Mouse (Mus musculus) MEL (cell line): ENCODE measurements at regions not wholly inside any gene's neighbourhood (a gene's known extent, or its start where the extent isn't known, plus 50 kb on each side); places are given as distances from the start of the nearest gene placed in this dataset.

Source experiments
- DNase-seq: peaks from one replicate; pipeline ENCODE4 v3.0.0; 2011; ENCODE audit warnings: low read depth, low spot score
- H3K27ac ChIP-seq: 2 replicates; pipeline ENCODE4 v1.5.1; 2012; ENCODE audit warnings: low read depth, mild to moderate bottlenecking, control low read depth, low read length, moderate library complexity; ENCODE audit not compliant: control insufficient read depth
- H3K27me3 ChIP-seq, 2 experiments: fragments of 150-350 bp in 1 of 2; sonication (generic) in 1 of 2; 2 replicates each; pipeline ENCODE4 v1.6.1; 2012; ENCODE audit warnings: low read length in 2 of 2, mild to moderate bottlenecking in 2 of 2, improper control_type of control experiment in 1 of 2, moderate library complexity in 1 of 2; ENCODE audit not compliant: insufficient read depth in 2 of 2, control insufficient read depth in 1 of 2
- H3K36me3 ChIP-seq, 2 experiments: 2 replicates each; pipeline ENCODE4 v1.6.1; 2012 to 2014; ENCODE audit warnings: low read length in 2 of 2, improper control_type of control experiment in 1 of 2, inconsistent platforms in 1 of 2, mild to moderate bottlenecking in 1 of 2; ENCODE audit not compliant: insufficient read depth in 2 of 2, control insufficient read depth in 1 of 2
- H3K4me1 ChIP-seq, 2 experiments: fragments of 150-350 bp in 1 of 2; sonication (generic) in 1 of 2; 2 replicates each; pipeline ENCODE4 v1.6.1; 2012; ENCODE audit warnings: low read length in 2 of 2, improper control_type of control experiment in 1 of 2, mild to moderate bottlenecking in 1 of 2; ENCODE audit not compliant: insufficient read depth in 2 of 2, control insufficient read depth in 1 of 2
- H3K4me3 ChIP-seq, 2 experiments: fragments of 150-350 bp in 1 of 2; sonication (generic) in 1 of 2; 2 replicates each; pipeline ENCODE4 v1.5.1; 2012; ENCODE audit warnings: low read depth in 2 of 2, low read length in 2 of 2, mild to moderate bottlenecking in 2 of 2, moderate library complexity in 2 of 2, control low read depth in 1 of 2, improper control_type of control experiment in 1 of 2; ENCODE audit not compliant: control insufficient read depth in 1 of 2, insufficient read depth in 1 of 2
- H3K79me2 ChIP-seq: 2 replicates; pipeline ENCODE4 v1.6.1; 2012; ENCODE audit warnings: mild to moderate bottlenecking, low read length, moderate library complexity; ENCODE audit not compliant: control insufficient read depth, poor library complexity, insufficient read depth
- H3K9ac ChIP-seq: 2 replicates; pipeline ENCODE4 v1.6.1; 2012; ENCODE audit warnings: low read depth, mild to moderate bottlenecking, control low read depth, low read length, moderate library complexity; ENCODE audit not compliant: control insufficient read depth, poor library complexity, severe bottlenecking
- H3K9me3 ChIP-seq: fragments of 150-350 bp; sonication (generic); replicated peaks from 2 replicates; pipeline ENCODE4 v1.6.1; 2012; ENCODE audit warnings: mild to moderate bottlenecking, low read length, improper control_type of control experiment, moderate library complexity; ENCODE audit not compliant: insufficient read depth
- BHLHE40 ChIP-seq: IDR thresholded peaks from 2 replicates; pipeline ENCODE4 v1.6.1; 2012; ENCODE audit warnings: low read depth, mild to moderate bottlenecking, inconsistent platforms, low read length, improper control_type of control experiment, borderline replicate concordance
- CHD1 ChIP-seq: IDR thresholded peaks from 2 replicates; pipeline ENCODE4 v1.6.1; 2012; ENCODE audit warnings: low read depth, mild to moderate bottlenecking, inconsistent platforms, low read length, improper control_type of control experiment
- CTCF ChIP-seq, 3 experiments: IDR thresholded peaks in 2 of 3; conservative IDR thresholded peaks in 1 of 3; 2 replicates each; pipeline ENCODE4 v1.5.1; 2011 to 2012; ENCODE audit warnings: low read length in 3 of 3, low read depth in 2 of 3, mild to moderate bottlenecking in 2 of 3, improper control_type of control experiment in 1 of 3, inconsistent platforms in 1 of 3, mixed read lengths in 1 of 3, moderate library complexity in 1 of 3; ENCODE audit not compliant: control insufficient read depth in 1 of 3, insufficient read depth in 1 of 3, poor library complexity in 1 of 3, severe bottlenecking in 1 of 3
- EP300 ChIP-seq, 2 experiments: IDR thresholded peaks; 2 replicates each; pipeline ENCODE4 v1.6.1; 2011; ENCODE audit warnings: improper control_type of control experiment in 2 of 2, low read length in 2 of 2, low read depth in 1 of 2, mild to moderate bottlenecking in 1 of 2
- ETS1 ChIP-seq: IDR thresholded peaks from 2 replicates; pipeline ENCODE4 v1.6.1; 2012; ENCODE audit warnings: low read depth, mild to moderate bottlenecking, inconsistent platforms, low read length, improper control_type of control experiment, moderate library complexity
- GABPA ChIP-seq: IDR thresholded peaks from 2 replicates; pipeline ENCODE4 v1.6.1; 2012; ENCODE audit warnings: low read depth, mild to moderate bottlenecking, inconsistent platforms, low read length, improper control_type of control experiment, moderate library complexity
- HCFC1 ChIP-seq: IDR thresholded peaks from 2 replicates; pipeline ENCODE4 v1.6.1; 2012; ENCODE audit warnings: low read depth, mild to moderate bottlenecking, inconsistent platforms, low read length, improper control_type of control experiment, moderate library complexity
- KAT2A ChIP-seq: conservative IDR thresholded peaks from 2 replicates; pipeline ENCODE4 v1.6.1; 2012; ENCODE audit warnings: low read depth, low read length, improper control_type of control experiment, inconsistent platforms
- MAZ ChIP-seq: IDR thresholded peaks from 2 replicates; pipeline ENCODE4 v1.6.1; 2012; ENCODE audit warnings: low read depth, mild to moderate bottlenecking, inconsistent platforms, low read length, improper control_type of control experiment
- MEF2A ChIP-seq: IDR thresholded peaks from 2 replicates; pipeline ENCODE4 v1.6.1; 2014; ENCODE audit warnings: low read depth, mild to moderate bottlenecking, inconsistent platforms, low read length, improper control_type of control experiment; ENCODE audit not compliant: poor library complexity, insufficient replicate concordance, severe bottlenecking; ENCODE audit errors: extremely low read depth
- MXI1 ChIP-seq: IDR thresholded peaks from 2 replicates; pipeline ENCODE4 v1.6.1; 2011; ENCODE audit warnings: mild to moderate bottlenecking, low read depth, low read length, improper control_type of control experiment
- MYB ChIP-seq: IDR thresholded peaks from 2 replicates; pipeline ENCODE4 v1.6.1; 2011; ENCODE audit warnings: mild to moderate bottlenecking, low read depth, low read length, improper control_type of control experiment
- MYC ChIP-seq: IDR thresholded peaks from 2 replicates; pipeline ENCODE4 v1.6.1; 2011; ENCODE audit warnings: low read depth, mild to moderate bottlenecking, low read length, improper control_type of control experiment, moderate library complexity
- POLR2A ChIP-seq, 2 experiments: IDR thresholded peaks; 2 replicates each; pipeline ENCODE4 v1.6.1; 2011 to 2012; ENCODE audit warnings: low read length in 2 of 2, mild to moderate bottlenecking in 2 of 2, control low read depth in 1 of 2, improper control_type of control experiment in 1 of 2, low read depth in 1 of 2, moderate library complexity in 1 of 2; ENCODE audit not compliant: control insufficient read depth in 1 of 2, insufficient read depth in 1 of 2, poor library complexity in 1 of 2
- POLR2AphosphoS2 ChIP-seq: IDR thresholded peaks from 2 replicates; pipeline ENCODE4 v1.6.1; 2011; ENCODE audit warnings: low read length, improper control_type of control experiment
- RAD21 ChIP-seq: IDR thresholded peaks from 2 replicates; pipeline ENCODE4 v1.6.1; 2011; ENCODE audit warnings: mild to moderate bottlenecking, low read depth, low read length, improper control_type of control experiment
- RCOR1 ChIP-seq: IDR thresholded peaks from 2 replicates; pipeline ENCODE4 v1.6.1; 2012; ENCODE audit warnings: low read depth, mild to moderate bottlenecking, inconsistent platforms, low read length, improper control_type of control experiment
- SIN3A ChIP-seq: IDR thresholded peaks from 2 replicates; pipeline ENCODE4 v1.6.1; 2012; ENCODE audit warnings: low read length, improper control_type of control experiment, inconsistent platforms
- SMC3 ChIP-seq: IDR thresholded peaks from 2 replicates; pipeline ENCODE4 v1.6.1; 2011; ENCODE audit warnings: low read depth, low read length, improper control_type of control experiment
- TCF12 ChIP-seq: IDR thresholded peaks from 2 replicates; pipeline ENCODE4 v1.6.1; 2014; ENCODE audit warnings: low read depth, mild to moderate bottlenecking, inconsistent platforms, low read length, improper control_type of control experiment, moderate library complexity
- UBTF ChIP-seq: IDR thresholded peaks from 2 replicates; pipeline ENCODE4 v1.6.1; 2012; ENCODE audit warnings: low read depth, mild to moderate bottlenecking, inconsistent platforms, low read length, improper control_type of control experiment, moderate library complexity, borderline replicate concordance; ENCODE audit not compliant: insufficient read depth
- USF2 ChIP-seq, 2 experiments: IDR thresholded peaks; 2 replicates each; pipeline ENCODE4 v1.6.1; 2011 to 2012; ENCODE audit warnings: improper control_type of control experiment in 2 of 2, low read length in 2 of 2, borderline replicate concordance in 1 of 2, inconsistent platforms in 1 of 2, low read depth in 1 of 2, mild to moderate bottlenecking in 1 of 2; ENCODE audit not compliant: insufficient read depth in 1 of 2
- ZC3H11A ChIP-seq: IDR thresholded peaks from 2 replicates; pipeline ENCODE4 v1.6.1; 2012; ENCODE audit warnings: low read depth, mild to moderate bottlenecking, inconsistent platforms, low read length, improper control_type of control experiment

GRCm38 (mm10) chr11:45071195-45071594, 454.1 kb downstream of the Ebf1 start:
- no peaks in the 10 kb centered on the region for H3K4me1 ChIP-seq
- no peak overlapping the region for H3K9ac ChIP-seq
- H3K27me3 ChIP-seq = no peaks in the 10 kb centered on the region
- no peaks in the 10 kb centered on the region for H3K9me3 ChIP-seq
- no peak for DNase-seq
- no peak overlapping the region for H3K27ac ChIP-seq
- no peaks in the 10 kb centered on the region for H3K79me2 ChIP-seq
- no peak overlapping the region for H3K4me3 ChIP-seq
- TF ChIP-seq RAD21 (no peak), KAT2A (no peak), USF2 (IDR thresholded peaks at IDR 0.05; ENCODE audit: borderline replicate concordance in 1 of 2, insufficient read depth in 1 of 2, low read depth in 1 of 2, low read length in 2 of 2) (no peak), HCFC1 (no peak), SMC3 (no peak), MYC (no peak), ETS1 (no peak), MEF2A (no peak), ZC3H11A (no peak), RCOR1 (no peak), UBTF (no peak), EP300 (IDR thresholded peaks at IDR 0.05; ENCODE audit: low read depth in 1 of 2, low read length in 2 of 2) (no peak), POLR2AphosphoS2 (no peak), POLR2A (IDR thresholded peaks at IDR 0.05; ENCODE audit: control insufficient read depth in 1 of 2, insufficient read depth in 1 of 2, low read depth in 1 of 2, low read length in 2 of 2, poor library complexity in 1 of 2) (no peak), MYB (no peak), CHD1 (no peak)
- no peaks in the 10 kb centered on the region for H3K36me3 ChIP-seq

GRCm38 (mm10) chr11:45084506-45085037, 467.5 kb downstream of the Ebf1 start:
- TF ChIP-seq SIN3A = no peak
- no peak for TF ChIP-seq BHLHE40
- no peak for TF ChIP-seq MAZ
- TF ChIP-seq CTCF (IDR thresholded peaks at IDR 0.05 in 2 of 3, conservative IDR thresholded peaks at IDR 0.05 in 1 of 3; ENCODE audit: control insufficient read depth in 1 of 3, insufficient read depth in 1 of 3, low read depth in 2 of 3, low read length in 3 of 3, poor library complexity in 1 of 3, severe bottlenecking in 1 of 3) = no peak
- TF ChIP-seq ZC3H11A = no peak
- TF ChIP-seq TCF12 = no peak
- no peak for TF ChIP-seq GABPA
- no peak for TF ChIP-seq MXI1
- TF ChIP-seq RCOR1 = no peak
- TF ChIP-seq, all 39 proteins: peak for 0
- no peaks in the 10 kb centered on the region for H3K79me2 ChIP-seq
- H3K27ac ChIP-seq = no peak overlapping the region
- no peaks in the 10 kb centered on the region for H3K27me3 ChIP-seq
- H3K4me3 ChIP-seq = no peak overlapping the region
- no peaks in the 10 kb centered on the region for H3K36me3 ChIP-seq
- no peak for DNase-seq
- H3K4me1 ChIP-seq = no peaks in the 10 kb centered on the region
- no peak overlapping the region for H3K9ac ChIP-seq
- H3K9me3 ChIP-seq = no peaks in the 10 kb centered on the region
